Mouse (Mus musculus) CH12.LX (cell line): Measurements from ENCODE around the gene Tprkb. TPM values are rescaled to one million over a fixed set of nuclear protein-coding genes. Genes with fewer than 3 reads are reported as not detected.

Source experiments
- DNase-seq: peaks from one replicate; pipeline ENCODE4 v3.0.0-alpha.2; 2013; ENCODE audit errors: extremely low read depth
- H3K27ac ChIP-seq: 2 replicates; pipeline ENCODE4 v1.5.1; 2012; ENCODE audit warnings: low read depth, mild to moderate bottlenecking, control low read depth, moderate library complexity; ENCODE audit not compliant: insufficient read depth
- H3K27me3 ChIP-seq: replicated peaks from 2 replicates; pipeline ENCODE3; 2012; ENCODE audit warnings: inconsistent platforms
- H3K36me3 ChIP-seq, 2 experiments: replicated peaks in 1 of 2; 2 replicates each; pipeline versions ENCODE3 to v1.6.1; 2012; ENCODE audit warnings: inconsistent platforms in 1 of 2, low read length in 1 of 2, mild to moderate bottlenecking in 1 of 2, mixed read lengths in 1 of 2, moderate library complexity in 1 of 2; ENCODE audit not compliant: control insufficient read depth in 1 of 2, insufficient read depth in 1 of 2
- H3K4me1 ChIP-seq, 2 experiments: 2 replicates each; pipeline ENCODE4 v1.6.1; 2012; ENCODE audit warnings: inconsistent platforms in 1 of 2, moderate library complexity in 1 of 2; ENCODE audit not compliant: insufficient read depth in 2 of 2, control insufficient read depth in 1 of 2
- H3K4me2 ChIP-seq: 2 replicates; pipeline ENCODE4 v1.6.1; 2012; ENCODE audit warnings: low read depth, mild to moderate bottlenecking, control low read depth; ENCODE audit not compliant: poor library complexity, insufficient read depth, severe bottlenecking
- H3K4me3 ChIP-seq, 3 experiments: fragments of 150-350 bp in 1 of 3; sonication (generic) in 1 of 3; replicated peaks in 1 of 3; 2 replicates each; pipeline versions ENCODE3 to v1.5.1; 2011 to 2012; ENCODE audit warnings: low read depth in 2 of 3, low read length in 2 of 3, mild to moderate bottlenecking in 2 of 3, moderate library complexity in 2 of 3, control low read depth in 1 of 3, improper control_type of control experiment in 1 of 3, inconsistent platforms in 1 of 3, mixed read lengths in 1 of 3; ENCODE audit not compliant: poor library complexity in 1 of 3
- H3K79me2 ChIP-seq: replicated peaks from 2 replicates; pipeline ENCODE4 v1.6.1; 2012; ENCODE audit warnings: mild to moderate bottlenecking, moderate library complexity; ENCODE audit not compliant: control insufficient read depth, poor library complexity, insufficient read depth, severe bottlenecking; ENCODE audit errors: extremely low read depth
- H3K9ac ChIP-seq: 2 replicates; pipeline ENCODE4 v1.6.1; 2012; ENCODE audit warnings: low read depth, mild to moderate bottlenecking, control low read depth, moderate library complexity; ENCODE audit not compliant: insufficient read depth
- H3K9me3 ChIP-seq: replicated peaks from 2 replicates; pipeline ENCODE3; 2012; ENCODE audit warnings: low read length, inconsistent platforms, mixed read lengths
- BHLHE40 ChIP-seq: IDR thresholded peaks from 2 replicates; pipeline ENCODE4 v1.6.1; 2011; ENCODE audit warnings: mild to moderate bottlenecking, low read depth, low read length, improper control_type of control experiment
- CHD1 ChIP-seq: IDR thresholded peaks from 2 replicates; pipeline ENCODE4 v1.6.1; 2012; ENCODE audit warnings: low read depth, low read length, improper control_type of control experiment, inconsistent platforms
- CTCF ChIP-seq, 2 experiments: IDR thresholded peaks in 1 of 2; conservative IDR thresholded peaks in 1 of 2; 2 replicates each; pipeline ENCODE4 v1.5.1; 2011 to 2012; ENCODE audit warnings: low read depth in 2 of 2, low read length in 2 of 2, improper control_type of control experiment in 1 of 2, inconsistent platforms in 1 of 2, mild to moderate bottlenecking in 1 of 2, moderate library complexity in 1 of 2
- E2F4 ChIP-seq: IDR thresholded peaks from 2 replicates; pipeline ENCODE4 v1.6.1; 2011; ENCODE audit warnings: low read depth, low read length, improper control_type of control experiment; ENCODE audit not compliant: insufficient replicate concordance
- ELF1 ChIP-seq: IDR thresholded peaks from 2 replicates; pipeline ENCODE4 v1.6.1; 2014; ENCODE audit warnings: low read depth, mild to moderate bottlenecking, inconsistent platforms, low read length, improper control_type of control experiment
- EP300 ChIP-seq: IDR thresholded peaks from 2 replicates; pipeline ENCODE4 v1.6.1; 2011; ENCODE audit warnings: low read length, improper control_type of control experiment
- ETS1 ChIP-seq: conservative IDR thresholded peaks from 2 replicates; pipeline ENCODE4 v1.6.1; 2012; ENCODE audit warnings: low read depth, mild to moderate bottlenecking, inconsistent platforms, low read length, improper control_type of control experiment, moderate library complexity
- GABPA ChIP-seq: IDR thresholded peaks from 2 replicates; pipeline ENCODE4 v1.6.1; 2012; ENCODE audit warnings: low read depth, low read length, improper control_type of control experiment, inconsistent platforms; ENCODE audit not compliant: insufficient replicate concordance
- IRF4 ChIP-seq: IDR thresholded peaks from 2 replicates; pipeline ENCODE4 v1.6.1; 2014; ENCODE audit warnings: low read depth, mild to moderate bottlenecking, inconsistent platforms, low read length, improper control_type of control experiment
- JUN ChIP-seq: IDR thresholded peaks from 2 replicates; pipeline ENCODE4 v1.6.1; 2011; ENCODE audit warnings: low read depth, mild to moderate bottlenecking, low read length, improper control_type of control experiment, moderate library complexity; ENCODE audit not compliant: insufficient read depth
- JUND ChIP-seq: conservative IDR thresholded peaks from 2 replicates; pipeline ENCODE4 v1.6.1; 2011; ENCODE audit warnings: low read depth, low read length, improper control_type of control experiment
- KAT2A ChIP-seq: IDR thresholded peaks from 2 replicates; pipeline ENCODE4 v1.6.1; 2012; ENCODE audit warnings: low read length, improper control_type of control experiment, inconsistent platforms; ENCODE audit not compliant: insufficient replicate concordance
- MAFK ChIP-seq: IDR thresholded peaks from 2 replicates; pipeline ENCODE4 v1.6.1; 2011; ENCODE audit warnings: low read length, improper control_type of control experiment; ENCODE audit not compliant: insufficient replicate concordance
- MAX ChIP-seq: IDR thresholded peaks from 2 replicates; pipeline ENCODE4 v1.6.1; 2011; ENCODE audit warnings: low read length, improper control_type of control experiment
- MAZ ChIP-seq: IDR thresholded peaks from 2 replicates; pipeline ENCODE4 v1.6.1; 2012; ENCODE audit warnings: low read depth, mild to moderate bottlenecking, inconsistent platforms, low read length, improper control_type of control experiment, moderate library complexity
- MYC ChIP-seq: IDR thresholded peaks from 2 replicates; pipeline ENCODE4 v1.6.1; 2011; ENCODE audit warnings: low read depth, mild to moderate bottlenecking, improper control_type of control experiment, low read length
- PAX5 ChIP-seq: IDR thresholded peaks from 2 replicates; pipeline ENCODE4 v1.6.1; 2012; ENCODE audit warnings: low read length, inconsistent platforms, mixed read lengths
- POLR2AphosphoS2 ChIP-seq: IDR thresholded peaks from 2 replicates; pipeline ENCODE4 v1.6.1; 2011; ENCODE audit warnings: low read depth, low read length, improper control_type of control experiment
- RCOR1 ChIP-seq: conservative IDR thresholded peaks from 2 replicates; pipeline ENCODE4 v1.6.1; 2012; ENCODE audit warnings: low read depth, mild to moderate bottlenecking, inconsistent platforms, low read length, improper control_type of control experiment
- SIN3A ChIP-seq: IDR thresholded peaks from 2 replicates; pipeline ENCODE4 v1.6.1; 2012; ENCODE audit warnings: low read length, improper control_type of control experiment, inconsistent platforms
- SMC3 ChIP-seq: IDR thresholded peaks from 2 replicates; pipeline ENCODE4 v1.6.1; 2011; ENCODE audit warnings: low read depth, low read length, improper control_type of control experiment
- UBTF ChIP-seq: IDR thresholded peaks from 2 replicates; pipeline ENCODE4 v1.6.1; 2012; ENCODE audit warnings: low read depth, mild to moderate bottlenecking, inconsistent platforms, low read length, improper control_type of control experiment, moderate library complexity
- USF1 ChIP-seq: IDR thresholded peaks from 2 replicates; pipeline ENCODE4 v1.6.1; 2014; ENCODE audit warnings: low read depth, mild to moderate bottlenecking, inconsistent platforms, low read length, improper control_type of control experiment
- USF2 ChIP-seq: conservative IDR thresholded peaks from 2 replicates; pipeline ENCODE4 v1.6.1; 2011; ENCODE audit warnings: low read depth, low read length, improper control_type of control experiment
- ZKSCAN1 ChIP-seq: IDR thresholded peaks from 2 replicates; pipeline ENCODE4 v1.6.1; 2012; ENCODE audit warnings: low read depth, inconsistent platforms, low read length, improper control_type of control experiment, borderline replicate concordance
- ZMIZ1 ChIP-seq: IDR thresholded peaks from 2 replicates; pipeline ENCODE4 v1.6.1; 2012; ENCODE audit warnings: low read depth, mild to moderate bottlenecking, inconsistent platforms, low read length, improper control_type of control experiment
- ZNF384 ChIP-seq: IDR thresholded peaks from 2 replicates; pipeline ENCODE4 v1.6.1; 2012; ENCODE audit warnings: low read depth, low read length, improper control_type of control experiment, inconsistent platforms
- dilution Hi-C: fragments of 300-500 bp; cut with MboI; formaldehyde crosslinking; loops from 2 replicates; pipeline ENCODE4 v1.14.3; 2020; ENCODE audit warnings: low sequenced_read_pairs; ENCODE audit not compliant: extremely low pct_unique_long_range_greater_than_20kb, extremely low pct_ligation_motif_present
- in situ Hi-C: fragments of 300-500 bp; cut with MboI; formaldehyde crosslinking; loops from 3 replicates; pipeline ENCODE4 v1.14.3; 2019; ENCODE audit warnings: low sequenced_read_pairs, low pct_ligation_motif_present, low pct_unique_long_range_greater_than_20kb, mixed read lengths
- polyA plus RNA-seq: library from polyadenylated mRNA; unstranded; fragments of >175 nt; gene quantifications from 2 replicates; pipeline ENCODE4 v1.2.1, GENCODE M21; 2012; ENCODE audit warnings: low read depth; ENCODE audit not compliant: insufficient read length
- total RNA-seq, 2 experiments: library from RNA; depleted of rRNA; stranded (reverse); fragments of 300-350 nt in 1 of 2; fragments of >200 nt in 1 of 2; gene quantifications; 2 replicates each; pipeline ENCODE4 v1.2.3; 2012 to 2014

Tprkb gene
- total and polyA plus RNA-seq, 3 experiments = 21.2 to 59.8 (median 39.7) TPM

- Histone ChIP-seq H3K27ac (no peak overlapping the region), H3K4me1 (no peaks in the 10 kb centered on the region), H3K4me3 (no peak overlapping the region), H3K79me2 (no peaks in the 10 kb centered on the region), H3K36me3 (peaks cover 48 to 88% of the 10 kb centered on the region in 2 experiments), H3K27me3 (no peaks in the 10 kb centered on the region), H3K9me3 (no peaks in the 10 kb centered on the region), H3K4me2 (no peak overlapping the region), H3K9ac (no peak overlapping the region)
- dilution Hi-C loops (no loop called here), in situ Hi-C loops (no loop called here)
- TF ChIP-seq E2F4 (no peak), MAX (no peak), MAFK (no peak), SIN3A (no peak), USF2 (no peak), IRF4 (no peak), POLR2AphosphoS2 (no peak), CTCF (conservative IDR thresholded peaks at IDR 0.05 in 1 of 2, IDR thresholded peaks at IDR 0.05 in 1 of 2; ENCODE audit: low read depth in 2 of 2, low read length in 2 of 2) (no peak), RCOR1 (no peak), UBTF (no peak), ZKSCAN1 (no peak)
- no peak for DNase-seq
Observed at GRCm38 (mm10) chr6:85927476-85928464, 16.1 kb downstream of the Tprkb start.

GRCm38 (mm10) chr6:85929312-85929711, 17.6 kb downstream of the Tprkb start:
- peaks cover 48 to 82% of the 10 kb centered on the region in 2 experiments for H3K36me3 ChIP-seq
- in situ Hi-C loops (no loop called here), dilution Hi-C loops (no loop called here)

More at GRCm38 (mm10) chr6:85929312-85929711, 17.6 kb downstream of the Tprkb start:
- Histone ChIP-seq H3K4me1 (no peaks in the 10 kb centered on the region), H3K4me3 (no peak overlapping the region), H3K27me3 (no peaks in the 10 kb centered on the region), H3K79me2 (no peaks in the 10 kb centered on the region), H3K4me2 (no peak overlapping the region), H3K9me3 (no peaks in the 10 kb centered on the region), H3K9ac (no peak overlapping the region), H3K27ac (no peak overlapping the region)
- no peak for TF ChIP-seq USF1
- no peak for TF ChIP-seq IRF4
- no peak for TF ChIP-seq ELF1
- no peak for TF ChIP-seq MAFK
- TF ChIP-seq KAT2A = no peak
- no peak for TF ChIP-seq UBTF
- TF ChIP-seq GABPA = no peak
- TF ChIP-seq MAZ = no peak
- no peak for TF ChIP-seq EP300
- TF ChIP-seq MYC = no peak
- no peak for TF ChIP-seq SMC3
- TF ChIP-seq JUN = no peak
- TF ChIP-seq PAX5 = no peak
- no peak for TF ChIP-seq JUND
- no peak for TF ChIP-seq BHLHE40
- TF ChIP-seq CHD1 = no peak
- TF ChIP-seq ZNF384 = no peak
- no peak for TF ChIP-seq ETS1
- no peak for TF ChIP-seq ZKSCAN1
- TF ChIP-seq ZMIZ1 = no peak
- no peak for DNase-seq
